Mouse (Mus musculus): Measurements from ENCODE around the gene Gm20388.

The Gm20388 gene

DNA sequence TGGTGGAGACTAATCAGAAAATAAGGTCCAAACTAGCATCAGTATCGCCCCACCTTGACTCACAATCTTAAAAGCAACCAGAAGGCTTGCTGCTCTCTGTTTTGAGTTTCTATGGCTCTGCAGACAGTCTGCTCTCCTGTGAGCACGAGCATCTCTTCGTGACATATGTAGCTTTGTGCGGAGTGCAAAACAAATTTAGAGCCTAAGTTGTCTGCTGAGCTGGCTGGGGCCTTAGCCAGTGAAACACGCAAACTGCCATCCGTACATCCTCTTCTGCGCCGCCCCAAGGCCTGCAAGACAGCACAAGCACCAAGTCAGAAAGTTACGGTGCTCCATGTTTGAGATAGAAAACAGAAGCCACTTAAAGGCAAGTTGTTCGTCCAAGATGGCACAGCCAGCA lies 3814.1 kb downstream of the Gm20388 start:
- DNase-seq (ENCODE audit: low spot score), result no peak

DNA sequence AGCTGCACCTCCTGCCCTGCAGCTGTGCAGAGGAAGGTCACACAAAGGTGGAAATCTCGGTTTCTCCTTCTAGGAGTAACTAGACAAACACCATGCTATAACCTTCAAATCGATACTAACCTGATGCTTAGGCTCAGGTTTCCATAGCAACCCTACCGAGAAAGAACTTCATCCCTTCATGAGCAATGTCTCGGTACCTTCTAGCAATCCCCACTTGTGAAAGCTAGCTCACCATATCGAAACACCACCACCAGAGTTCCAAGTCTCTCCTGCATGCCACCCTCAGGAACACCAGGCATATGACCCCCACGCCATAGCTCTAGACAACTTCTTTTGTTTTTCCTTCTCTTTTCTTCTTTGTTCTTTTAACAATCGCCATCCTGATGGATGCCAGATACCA lies 3814.6 kb downstream of the Gm20388 start:
- no peak for DNase-seq (ENCODE audit: low spot score)

DNA sequence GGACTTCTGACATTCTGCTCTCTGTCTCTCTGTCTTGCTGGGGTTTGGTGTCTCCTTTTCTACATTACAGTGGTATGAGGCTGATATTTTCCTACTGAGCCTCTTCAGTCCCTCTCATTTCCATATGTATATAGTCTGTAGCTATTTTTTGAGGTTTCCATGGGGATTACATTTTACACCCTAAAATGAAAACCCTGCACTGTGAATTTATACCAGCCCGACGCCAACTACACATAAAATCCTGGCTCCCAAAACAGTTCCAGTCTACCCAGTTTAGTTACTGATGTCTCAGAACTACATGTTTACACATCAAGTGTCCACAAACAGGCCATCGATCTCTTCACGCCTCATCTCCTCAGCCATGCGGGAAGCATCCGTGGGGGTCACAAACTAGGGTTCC lies 3816.1 kb downstream of the Gm20388 start:
- no peak for DNase-seq (ENCODE audit: low spot score)

DNA sequence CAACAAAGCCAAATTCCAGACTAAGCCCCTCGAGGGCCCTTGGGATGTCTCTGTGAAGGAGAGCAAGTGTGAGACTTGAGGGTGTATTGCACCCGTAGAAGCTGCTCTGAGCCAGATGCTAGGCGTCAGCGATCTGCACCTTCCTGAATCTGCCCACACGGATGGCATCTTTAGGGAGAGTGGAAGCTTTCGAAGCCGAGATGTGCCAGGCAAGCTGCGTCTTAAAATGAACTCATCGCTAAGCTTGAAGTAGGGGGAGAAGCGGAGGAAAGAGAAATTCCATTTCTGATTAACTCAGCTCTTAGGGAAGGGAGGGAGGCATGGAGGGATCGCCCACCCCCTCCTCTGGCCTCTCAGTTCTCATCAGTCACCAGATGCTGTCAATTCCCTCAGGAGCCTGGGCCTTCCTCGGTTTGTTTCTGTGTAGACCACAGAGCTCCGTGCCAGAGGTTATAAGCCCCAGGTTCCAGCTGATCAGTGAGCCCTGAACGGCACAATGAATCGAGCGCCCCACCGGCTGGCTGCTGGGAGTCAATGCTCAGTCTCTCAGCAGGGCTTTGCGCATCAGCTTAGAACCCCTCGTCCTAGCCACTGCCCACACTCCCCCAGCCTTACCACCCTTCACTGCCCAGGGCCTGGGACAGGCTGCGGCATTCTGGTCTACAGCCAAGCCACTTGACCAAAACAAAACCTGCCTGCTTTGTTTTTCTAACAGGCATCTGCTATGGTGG lies 3818.6 kb downstream of the Gm20388 start:
- peak; percentile 54 for DNase-seq (ENCODE audit: low spot score)

DNA sequence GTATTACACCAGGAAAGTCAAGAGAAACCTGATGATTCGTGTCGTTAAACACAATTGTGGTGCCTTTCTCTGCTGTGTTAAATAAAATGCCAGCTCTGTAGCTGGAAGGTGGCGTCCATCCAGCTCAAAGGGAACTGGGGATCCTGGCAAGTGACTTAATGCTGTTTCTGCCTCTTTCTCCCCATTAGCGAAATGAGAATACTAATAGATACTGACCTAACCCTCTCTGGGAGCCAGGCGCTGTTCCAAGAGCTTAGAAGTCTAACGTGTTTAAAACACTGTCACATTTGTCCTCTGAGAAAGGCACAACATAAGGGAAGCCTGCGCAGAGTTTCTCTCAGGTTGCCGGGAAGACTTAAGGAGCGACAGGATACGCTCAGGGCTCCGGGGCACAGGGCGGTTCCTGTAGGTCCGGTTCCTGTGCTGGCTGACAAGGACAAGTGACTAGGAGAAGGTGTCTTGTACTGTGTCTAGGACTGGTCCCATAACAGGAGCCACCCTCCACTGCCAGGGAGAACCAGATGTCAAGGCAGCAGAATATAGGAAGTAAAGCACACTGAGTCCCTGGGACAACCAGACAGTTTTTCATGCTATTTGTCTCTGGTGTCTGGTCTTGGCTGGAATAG lies 3819.3 kb downstream of the Gm20388 start:
- no peak for DNase-seq (ENCODE audit: low spot score)

DNA sequence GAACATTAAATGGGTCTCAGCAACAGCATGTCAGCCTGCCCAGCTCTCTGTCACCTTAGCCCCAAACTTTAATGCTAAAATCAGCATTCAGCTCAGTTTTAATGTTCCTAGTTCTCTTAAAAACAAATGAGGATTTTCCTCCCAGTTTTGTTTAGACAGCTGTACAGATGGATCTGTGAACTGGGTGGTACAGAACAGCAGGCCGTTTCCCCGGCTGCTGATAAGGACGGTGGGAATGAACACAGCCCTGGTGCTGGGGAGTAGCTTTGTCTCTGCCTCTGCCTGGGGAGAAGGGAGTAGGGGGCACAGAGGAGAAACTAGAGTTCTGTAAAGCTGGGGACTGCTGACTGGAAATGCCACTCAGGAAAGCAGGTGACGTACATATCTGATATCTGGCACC lies 3821.7 kb downstream of the Gm20388 start:
- DNase-seq (ENCODE audit: low spot score), result no peak

DNA sequence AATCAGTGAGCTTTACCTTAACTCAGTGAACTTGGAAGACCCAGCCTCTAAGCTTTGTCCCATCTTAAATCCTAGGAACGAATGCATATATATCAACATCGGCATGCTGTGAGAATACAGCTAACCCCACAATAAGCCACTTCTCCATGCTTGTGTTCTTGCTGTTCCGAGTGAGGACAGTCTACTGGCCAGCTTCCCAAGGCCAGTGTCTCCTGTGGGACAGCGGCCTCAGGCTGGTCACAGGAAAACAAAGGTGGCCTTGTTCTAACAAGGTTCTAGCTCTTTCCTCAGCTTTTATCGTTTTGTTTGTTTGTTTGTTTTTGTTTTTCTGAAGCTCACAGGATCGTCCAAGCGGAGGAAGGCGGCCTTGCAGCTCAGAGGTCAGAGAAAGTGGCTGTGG lies 3823.8 kb downstream of the Gm20388 start:
- DNase-seq (ENCODE audit: low spot score), result no peak

DNA sequence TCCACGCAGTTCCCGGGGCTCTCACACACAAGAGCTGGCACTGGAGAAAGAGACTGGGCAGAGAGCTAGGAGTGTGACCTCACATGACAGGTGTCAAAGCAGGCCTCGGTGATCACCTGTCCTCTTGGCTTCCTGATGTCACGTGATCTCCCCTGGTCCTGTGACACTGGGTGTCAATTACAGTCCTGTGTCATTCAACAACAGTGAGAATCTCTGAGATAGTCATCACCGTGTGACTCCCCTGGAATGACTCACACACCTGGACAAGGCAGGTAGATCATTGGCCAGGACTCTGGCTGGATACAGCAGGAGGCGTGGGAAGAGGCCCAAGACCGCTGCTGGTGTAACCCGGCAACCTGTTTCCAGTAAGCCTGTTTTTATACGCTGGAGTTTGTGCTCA lies 3826.3 kb downstream of the Gm20388 start:
- no peak for DNase-seq (ENCODE audit: low spot score)

DNA sequence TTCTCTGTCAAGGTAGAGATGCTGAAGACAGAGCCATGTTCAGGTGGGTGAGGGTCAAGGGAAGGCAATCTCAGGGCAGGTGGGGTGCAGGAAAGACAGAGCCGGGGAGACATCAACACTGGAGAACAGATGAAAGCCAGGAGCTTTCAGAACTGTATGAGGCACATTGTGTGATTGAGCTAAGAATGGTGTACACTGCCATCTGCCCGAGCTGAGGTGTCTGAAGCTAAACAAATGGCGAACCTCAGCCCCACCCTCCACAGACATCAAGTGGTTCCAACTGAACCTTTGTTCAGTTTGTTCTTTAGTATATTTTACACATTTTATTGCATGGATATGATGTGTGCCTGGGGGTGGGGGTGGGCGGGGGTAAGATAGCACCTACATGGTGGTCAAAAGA lies 3829.6 kb downstream of the Gm20388 start:
- no peak for DNase-seq (ENCODE audit: low spot score)

DNA sequence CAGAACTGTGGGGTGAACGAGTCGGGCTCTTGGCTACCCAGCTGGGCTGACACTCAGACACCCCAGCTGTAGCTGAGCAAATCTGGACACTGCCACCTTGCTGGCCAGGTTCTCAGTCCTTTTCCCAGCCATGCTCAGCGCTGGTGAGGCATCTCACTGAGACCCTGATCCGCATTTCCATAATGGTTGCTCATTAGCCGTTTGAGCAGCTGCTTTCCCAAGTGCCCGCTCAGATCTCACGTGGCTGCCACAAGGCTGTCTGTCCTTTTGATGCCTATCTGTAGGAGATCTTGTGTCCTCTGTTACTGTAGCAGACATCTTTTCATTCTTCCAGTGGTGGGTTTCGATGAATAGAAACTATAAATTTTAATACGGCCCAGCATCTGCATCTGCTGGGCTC lies 3830.6 kb downstream of the Gm20388 start:
- DNase-seq (ENCODE audit: low spot score), result no peak

DNA sequence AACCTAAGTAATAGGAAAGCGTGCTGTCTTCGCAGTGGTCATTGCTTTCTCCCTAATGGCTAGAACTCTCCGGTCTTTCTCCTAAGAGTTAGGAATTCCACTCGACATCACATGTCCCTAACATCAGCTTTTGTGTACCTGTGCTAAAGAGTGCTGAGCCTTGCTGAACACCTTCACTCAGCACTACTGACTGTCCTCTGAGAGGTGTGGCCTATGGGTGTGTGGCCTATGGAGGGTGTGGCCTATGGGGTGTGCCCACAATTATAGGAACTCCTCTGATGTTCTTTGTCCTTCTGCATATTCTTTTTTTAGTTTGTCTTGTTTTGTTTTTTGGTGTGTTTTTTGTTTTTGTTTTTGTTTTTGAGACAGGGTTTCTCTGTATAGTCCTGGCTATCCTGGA lies 3835.8 kb downstream of the Gm20388 start:
- no peak for DNase-seq (ENCODE audit: low spot score)

DNA sequence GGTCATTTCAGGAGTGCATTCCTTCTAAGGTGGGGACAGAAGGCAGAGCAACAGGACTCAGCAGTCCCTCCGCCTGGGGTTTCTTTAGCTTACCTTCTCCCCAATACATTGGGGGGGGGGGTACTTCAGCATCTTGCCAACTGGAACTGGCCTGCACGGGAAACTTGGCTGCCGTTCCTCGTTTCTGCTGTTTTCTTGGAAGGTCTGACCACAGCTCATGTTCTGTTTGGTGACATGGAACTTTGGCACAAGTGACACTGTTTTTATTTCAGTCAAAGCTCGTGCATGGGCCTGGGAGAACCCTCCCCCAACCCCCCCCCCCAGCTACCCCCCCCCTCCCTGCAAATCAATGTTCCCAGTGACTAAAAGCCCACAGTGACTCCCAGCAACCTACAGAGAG lies 3837.1 kb downstream of the Gm20388 start:
- DNase-seq (ENCODE audit: low spot score), result no peak

DNA sequence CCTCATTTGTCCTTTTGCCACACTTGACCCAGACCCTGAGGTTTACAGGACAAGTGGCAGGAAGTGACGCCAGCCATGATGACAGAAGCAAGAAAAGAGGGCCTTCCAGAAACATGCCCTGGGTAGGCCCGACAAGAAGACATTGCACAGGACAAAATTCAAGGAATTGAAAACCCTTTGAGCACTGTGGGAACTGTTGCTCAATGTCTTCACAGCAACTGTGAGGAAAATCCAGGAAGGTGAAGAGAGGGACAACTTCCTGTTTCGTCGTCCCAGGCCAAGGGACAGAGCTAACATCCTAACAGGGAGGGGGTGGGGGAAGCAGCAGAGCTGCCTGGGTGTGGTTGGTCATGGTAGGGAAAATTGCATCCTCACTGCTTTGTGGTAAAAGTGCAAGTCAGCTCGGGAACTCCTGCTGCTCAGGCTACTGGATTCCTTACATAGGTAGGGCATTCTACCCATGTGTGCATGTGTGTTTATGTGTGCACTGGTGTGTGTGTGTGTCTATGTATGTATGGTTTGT lies 3839.6 kb downstream of the Gm20388 start:
- DNase-seq (ENCODE audit: low spot score), result no peak

DNA sequence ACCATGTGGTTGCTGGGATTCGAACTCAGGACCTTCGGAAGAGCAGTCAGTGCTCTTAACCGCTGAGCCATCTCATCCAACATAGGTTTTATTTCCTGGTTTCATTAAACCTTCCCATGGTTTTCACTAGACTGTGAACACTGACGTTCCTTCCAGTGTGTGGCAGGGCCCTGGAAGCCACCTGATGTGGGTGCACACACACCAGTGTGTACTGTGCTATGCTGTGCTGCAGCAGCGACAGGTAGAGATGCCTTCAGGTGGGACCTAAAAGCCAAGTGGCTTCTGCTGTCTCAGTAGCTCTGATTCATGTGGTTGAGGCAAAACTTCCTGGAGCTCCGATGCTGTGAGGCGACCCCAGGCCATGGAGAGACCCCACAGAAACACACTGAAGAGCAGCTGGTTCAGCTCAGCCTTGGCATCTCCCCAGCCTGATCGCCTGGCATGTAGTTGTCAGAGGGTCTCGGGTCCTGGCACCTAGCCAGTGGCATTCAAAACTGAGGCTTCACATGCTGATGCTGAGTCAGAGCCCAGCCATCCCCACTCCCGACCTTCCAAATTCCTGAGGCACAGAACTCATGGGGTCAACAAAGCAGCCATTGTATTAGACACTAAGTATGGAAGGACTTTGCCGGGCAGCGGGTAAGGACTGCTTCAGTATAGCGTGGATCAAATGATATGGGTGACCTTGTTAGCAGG lies 3842.3 kb downstream of the Gm20388 start:
- DNase-seq (ENCODE audit: low spot score), result no peak

DNA sequence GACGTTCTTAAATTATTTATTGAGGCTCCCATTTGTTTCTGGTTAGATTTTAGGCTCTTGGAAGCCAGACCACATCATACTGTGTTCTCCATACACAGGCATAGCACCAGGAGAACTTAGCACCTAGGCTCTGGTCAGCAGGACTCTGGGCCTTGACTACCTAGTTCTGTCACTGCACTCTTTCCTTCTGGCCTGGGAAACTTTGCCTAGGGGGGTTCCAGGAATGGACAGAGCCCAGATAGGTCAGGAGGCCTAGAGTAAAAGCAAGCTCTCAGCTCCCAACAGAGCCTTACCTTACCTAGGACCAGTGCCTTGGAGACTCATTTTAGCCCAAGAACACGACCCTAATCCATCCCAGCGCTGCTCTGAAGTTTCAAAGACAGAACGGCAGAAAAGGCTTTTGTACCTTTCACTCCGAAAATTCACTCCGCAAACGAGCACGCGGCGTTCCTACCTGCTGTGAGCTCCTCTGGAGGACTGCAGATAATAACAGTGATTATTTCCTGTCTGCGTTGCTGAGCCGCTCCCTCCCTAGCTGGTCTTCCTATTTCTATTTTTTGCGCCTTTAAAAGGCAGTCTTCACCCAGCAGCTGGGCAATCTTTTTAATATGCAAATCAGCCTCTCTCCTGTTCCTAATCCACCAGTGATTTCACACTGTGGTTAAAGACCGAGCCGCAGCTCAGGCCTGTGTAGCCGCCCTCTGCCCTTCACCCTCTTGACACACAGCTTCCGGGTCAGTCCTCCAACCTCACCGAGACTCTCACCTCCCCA lies 3843.1 kb downstream of the Gm20388 start:
- DNase-seq (ENCODE audit: low spot score), result no peak

DNA sequence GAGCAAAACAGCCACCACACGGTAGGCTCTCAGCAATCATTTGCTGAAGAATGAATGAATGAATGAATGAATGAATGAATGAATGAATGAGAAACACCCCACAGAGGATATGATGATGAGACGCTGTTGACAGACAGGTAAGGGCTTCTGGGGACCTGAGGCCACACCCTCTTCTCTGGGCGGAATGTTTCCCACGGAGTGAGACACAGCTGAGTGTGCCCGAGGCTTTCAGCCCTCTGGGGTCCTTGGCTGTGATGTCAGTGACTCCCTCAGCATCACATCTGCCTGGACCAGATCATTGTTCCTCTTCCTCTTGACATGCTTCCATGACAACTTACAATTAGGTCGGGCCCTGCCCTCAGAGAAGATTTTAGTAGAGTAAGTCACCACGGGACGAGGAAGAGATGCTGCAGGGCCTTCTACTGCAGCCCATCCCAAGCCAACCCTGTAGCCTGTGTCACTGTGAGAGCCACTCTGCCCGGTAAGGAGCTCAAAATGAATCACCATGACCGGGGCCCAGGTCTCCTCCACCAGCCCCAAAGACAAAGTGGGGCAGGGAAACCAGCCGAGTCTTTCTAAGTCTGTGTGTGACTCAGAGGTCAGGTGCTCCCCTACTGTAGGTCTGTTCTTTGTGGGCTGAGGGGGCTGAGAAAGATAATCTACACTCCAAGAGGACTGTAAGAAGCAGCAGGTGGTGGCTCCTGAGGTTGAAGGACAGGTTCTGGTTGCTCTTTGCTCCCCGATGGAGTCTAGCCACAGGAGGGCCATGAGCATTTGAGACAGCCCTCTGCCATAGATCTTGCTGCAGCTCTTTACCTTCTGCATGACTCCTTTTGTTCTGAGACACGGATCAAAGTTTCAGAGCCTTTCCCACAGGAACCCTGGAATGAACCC lies 3844.1 kb downstream of the Gm20388 start:
- no peak for DNase-seq (ENCODE audit: low spot score)

DNA sequence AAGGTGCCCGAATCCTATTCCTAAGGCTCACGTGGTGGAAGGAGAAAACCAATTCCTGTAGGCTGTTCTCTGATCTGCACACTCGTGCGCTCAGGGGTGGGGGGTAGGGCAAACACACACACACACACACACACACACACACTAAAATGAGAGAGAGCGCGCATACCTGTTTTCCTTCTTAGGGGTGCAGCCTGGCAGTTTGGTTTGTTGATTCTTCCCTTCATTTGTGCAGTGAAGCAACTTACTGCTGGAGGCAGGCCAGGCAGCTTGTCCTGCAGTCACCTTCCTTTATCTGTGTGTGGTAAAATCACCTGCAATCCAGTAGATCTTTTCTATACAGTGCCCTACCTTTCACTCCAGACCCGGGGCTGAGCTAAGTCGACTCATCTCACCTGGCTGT lies 3846.3 kb downstream of the Gm20388 start:
- no peak for DNase-seq (ENCODE audit: low spot score)

DNA sequence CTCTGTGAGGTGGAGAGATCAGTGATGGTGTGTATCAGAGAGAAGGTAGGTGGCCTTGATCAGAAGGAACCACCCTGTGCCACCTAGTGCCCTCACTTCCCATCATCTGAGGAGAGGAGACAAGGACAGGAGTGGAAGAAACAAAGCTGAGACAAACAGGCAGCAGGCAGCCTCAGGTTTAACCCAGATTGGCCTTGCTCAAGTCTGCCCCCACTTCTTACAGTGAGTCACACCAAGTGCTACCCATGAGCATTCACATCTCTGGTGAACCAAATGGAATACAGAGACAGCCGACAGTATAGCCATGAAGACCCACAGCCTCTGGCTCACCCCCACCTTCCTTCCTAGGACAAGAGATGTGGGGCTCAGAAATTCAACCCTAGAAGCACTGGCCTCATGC lies 3848.3 kb downstream of the Gm20388 start:
- DNase-seq (ENCODE audit: low spot score), result no peak

DNA sequence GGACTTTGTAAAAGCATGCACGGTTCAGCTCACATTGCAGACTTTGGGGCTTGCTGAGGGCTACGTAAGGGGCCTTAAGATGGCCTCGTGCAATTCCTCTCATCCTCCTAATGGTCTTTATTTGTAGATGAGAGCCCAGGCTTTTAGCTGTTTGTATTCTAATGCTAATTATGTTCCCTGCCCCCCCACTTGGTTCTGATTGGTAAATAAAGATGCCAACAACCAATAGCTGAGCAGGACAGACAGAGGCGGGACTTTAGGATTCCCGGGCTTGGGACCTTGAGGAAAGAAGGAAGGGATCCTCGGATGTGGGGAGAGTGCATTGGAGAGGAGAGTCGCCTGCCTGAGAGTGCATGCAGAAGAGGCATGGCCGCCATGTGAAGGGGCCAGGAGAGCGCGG lies 3849.3 kb downstream of the Gm20388 start:
- DNase-seq (ENCODE audit: low spot score), result no peak

DNA sequence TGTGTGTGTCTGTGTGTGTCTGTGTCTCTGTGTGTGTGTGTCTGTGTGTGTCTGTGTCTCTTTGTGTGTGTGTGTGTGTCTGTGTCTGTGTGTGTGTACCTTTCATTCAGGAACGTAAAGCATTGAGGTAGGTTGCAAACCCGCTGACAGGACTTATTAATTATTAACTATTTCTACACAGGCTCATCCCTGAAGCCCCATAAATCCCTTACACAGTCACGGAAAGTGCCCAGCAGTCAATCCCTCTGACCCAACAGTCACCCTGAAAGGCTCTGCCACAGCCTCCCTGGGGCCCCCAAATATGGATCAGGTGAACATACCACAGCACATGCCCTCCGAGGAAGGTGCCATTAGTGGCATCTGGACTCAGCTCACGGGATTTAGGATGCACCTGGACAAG lies 3849.9 kb downstream of the Gm20388 start:
- no peak for DNase-seq (ENCODE audit: low spot score)

DNA sequence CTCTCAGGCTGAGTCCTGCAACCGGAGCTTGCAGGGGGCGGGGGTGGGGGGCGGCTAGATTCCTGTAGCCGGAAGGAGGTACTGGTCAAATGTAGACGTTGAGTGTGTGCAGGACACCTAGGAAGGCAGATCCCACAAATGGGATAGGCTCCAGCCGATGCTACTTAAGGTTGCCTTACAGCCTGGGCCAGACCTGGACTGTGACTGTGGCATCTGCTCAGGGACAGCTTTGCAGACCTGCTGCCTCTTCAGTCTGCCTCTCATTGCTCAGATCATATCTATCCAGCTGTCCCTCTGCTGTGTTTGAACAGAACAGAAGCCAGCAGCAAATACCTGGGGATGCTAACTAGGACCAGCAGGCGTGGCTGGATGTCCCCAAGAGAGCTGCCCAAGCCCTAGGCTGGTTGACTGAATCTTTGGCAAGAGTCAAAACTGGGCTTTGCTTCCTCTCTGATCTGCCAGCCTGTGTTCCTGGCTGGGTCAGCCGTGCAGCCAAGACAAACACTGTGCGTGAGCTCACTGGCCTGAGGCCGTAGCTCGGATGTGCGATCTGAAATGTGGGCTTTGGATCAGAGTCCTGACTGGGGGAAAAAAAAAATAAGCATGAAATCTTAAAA lies 3850.7 kb downstream of the Gm20388 start:
- no peak for DNase-seq (ENCODE audit: low spot score)

Data from ovary, postnatal 14 days (tissue).